Mouse (Mus musculus) thymus, postnatal 4 days (tissue): ENCODE data around the gene Tmsb15b2.
A peak's percentile ranks its signal among the peaks of the same experiment; 100 is the strongest.
"Not testable (repeated sequence)": the region's sequence is repeated elsewhere in the genome, so short reads cannot be mapped to it uniquely, and the experiment has no call there.

Experiments used
- DNase-seq: peaks from one replicate; pipeline ENCODE4 v3.0.0; 2021

Gene Tmsb15b2

GRCm38 (mm10) chrX:136975397-136975796 lies at the start of gene Tmsb15b2:
TSS of gene Tmsb15b2 (minus strand) at chrX:136975497.
- not testable (repeated sequence) for DNase-seq

GRCm38 (mm10) chrX:137019310-137019709 lies 44.0 kb upstream of the Tmsb15b2 start:
- peak; percentile 77 for DNase-seq

GRCm38 (mm10) chrX:137017668-137018067 lies 42.4 kb upstream of the Tmsb15b2 start:
- no peak for DNase-seq

GRCm38 (mm10) chrX:137015099-137015709 lies 39.9 kb upstream of the Tmsb15b2 start:
- peak; percentile 64 for DNase-seq

- no peak for DNase-seq
Observed at GRCm38 (mm10) chrX:136996256-136996655, 21.0 kb upstream of the Tmsb15b2 start.

- peak; percentile 9 for DNase-seq
Observed at GRCm38 (mm10) chrX:136993641-136994040, 18.3 kb upstream of the Tmsb15b2 start.

- DNase-seq: peak; percentile 62
Observed at GRCm38 (mm10) chrX:136992978-136993547, 17.8 kb upstream of the Tmsb15b2 start, which contains the start of gene Zcchc18. TSS of gene Zcchc18 (plus strand) at chrX:136993155.

GRCm38 (mm10) chrX:136992191-136992965 lies 17.1 kb upstream of the Tmsb15b2 start:
- no peak for DNase-seq

- no peak for DNase-seq
Observed at GRCm38 (mm10) chrX:136991274-136991673, 16.0 kb upstream of the Tmsb15b2 start.

GRCm38 (mm10) chrX:136986039-136986438 lies 10.7 kb upstream of the Tmsb15b2 start:
- no peak for DNase-seq

GRCm38 (mm10) chrX:136978616-136979015 lies 3.3 kb upstream of the Tmsb15b2 start:
- DNase-seq: peak; percentile 22

GRCm38 (mm10) chrX:136976424-136977084 lies 1.3 kb upstream of the Tmsb15b2 start, which contains the start of the genes Tmsb15l and Tmsb15b1:
TSS of gene Tmsb15l (minus strand) at chrX:136976869.
TSS of gene Tmsb15b1 (minus strand) at chrX:136976874.
- DNase-seq: peak; percentile 76

- peak; percentile 17 for DNase-seq
Observed at GRCm38 (mm10) chrX:136959688-136960087, 15.6 kb downstream of the Tmsb15b2 start.

- DNase-seq: not testable (repeated sequence)
Observed at GRCm38 (mm10) chrX:136958300-136958699, 17.0 kb downstream of the Tmsb15b2 start.

- peak; percentile 41 for DNase-seq
Observed at GRCm38 (mm10) chrX:136957583-136958279, 17.6 kb downstream of the Tmsb15b2 start.

GRCm38 (mm10) chrX:136937985-136938384 lies 37.3 kb downstream of the Tmsb15b2 start:
- no peak for DNase-seq

- DNase-seq: no peak
Observed at GRCm38 (mm10) chrX:136927031-136927430, 48.3 kb downstream of the Tmsb15b2 start, which contains the start of gene H2bfm. TSS of gene H2bfm (plus strand) at chrX:136927325.

- no peak for DNase-seq
Observed at GRCm38 (mm10) chrX:136925863-136926262, 49.4 kb downstream of the Tmsb15b2 start.
